Comparison of ENCODE assay signal across 9 mouse cellular contexts in genomic region chr2:71245416-71245815, GRCm38 (mm10). TPM values are rescaled to one million over a fixed set of nuclear protein-coding genes. Genes with fewer than 3 reads are reported as not detected.
DNase-seq lines count a peak whose midpoint lies in the region; ATAC-seq and TF ChIP-seq lines count a peak whose summit lies in the region.
"Had no signal": no experiment of that assay in that cellular context is flagged by ENCODE, and none has a peak within 500 bp of the region (broad histone marks: within the 10 kb centered on the region; RNA-seq: fewer than 3 reads in every experiment).

No protein-coding gene starts in this region.

- H3K4me2 ChIP-seq in hindbrain, postnatal 0 days (ENCODE audit: low read depth, low read length): no peak overlapping the region
- H3K4me2 ChIP-seq in midbrain, embryonic 16.5 days (ENCODE audit: low read length): no peak overlapping the region
- H3K4me2 ChIP-seq: embryonic facial prominence, embryonic 13.5 days had no signal

- peaks cover 21% of the 10 kb centered on the region; the same call in 1 of the 2 replicates for H3K36me3 ChIP-seq in hindbrain, postnatal 0 days (ENCODE audit: insufficient read depth, low read length)
- H3K36me3 ChIP-seq in midbrain, embryonic 16.5 days (ENCODE audit: control insufficient read depth, insufficient read depth, low read length): peaks cover 11% of the 10 kb centered on the region

- H3K27ac ChIP-seq in hindbrain, postnatal 0 days: peak overlapping the region; percentile 72
- H3K27ac ChIP-seq in midbrain, embryonic 16.5 days (ENCODE audit: low read length): peak overlapping the region; percentile 68
- H3K27ac ChIP-seq: embryonic facial prominence, embryonic 13.5 days had no signal

- TF ChIP-seq CTCF in hindbrain, postnatal 0 days (IDR thresholded peaks at IDR 0.05; ENCODE audit: low read depth): peak; percentile 65

- no peaks in the 10 kb centered on the region for H3K9me3 ChIP-seq in hindbrain, postnatal 0 days (ENCODE audit: low read length)
- no peaks in the 10 kb centered on the region for H3K9me3 ChIP-seq in midbrain, embryonic 16.5 days (replicated peaks; ENCODE audit: control insufficient read depth, low read length, poor library complexity, severe bottlenecking)
- H3K9me3 ChIP-seq: embryonic facial prominence, embryonic 13.5 days had no signal

- H3K4me3 ChIP-seq in hindbrain, postnatal 0 days (ENCODE audit: low read length): no peak overlapping the region
- H3K4me3 ChIP-seq in midbrain, embryonic 16.5 days (ENCODE audit: low read depth, low read length): no peak overlapping the region
- H3K4me3 ChIP-seq: embryonic facial prominence, embryonic 13.5 days had no signal

- peak; percentile 98 for ATAC-seq in hindbrain, postnatal 0 days
- peak; percentile 60; the same call in 1 of the 2 replicates for ATAC-seq in midbrain, embryonic 16.5 days

- no peaks in the 10 kb centered on the region for H3K27me3 ChIP-seq in hindbrain, postnatal 0 days (ENCODE audit: insufficient read depth, low read length)
- H3K27me3 ChIP-seq in midbrain, embryonic 16.5 days (ENCODE audit: control insufficient read depth, insufficient read depth, low read depth, low read length): no peaks in the 10 kb centered on the region
- H3K27me3 ChIP-seq: embryonic facial prominence, embryonic 13.5 days had no signal

- WGBS in hindbrain, postnatal 0 days: 28% methylated on average over 3 of the region's 3 CpGs
- 40% methylated on average over 3 of the region's 3 CpGs for WGBS in midbrain, embryonic 16.5 days

- 0 out of 2 replicates have a peak, but pooled peaks cover 9% of the 10 kb centered on the region for H3K4me1 ChIP-seq in hindbrain, postnatal 0 days (ENCODE audit: insufficient read depth, low read length)
- peaks cover 10% of the 10 kb centered on the region for H3K4me1 ChIP-seq in midbrain, embryonic 16.5 days (ENCODE audit: control insufficient read depth, insufficient read depth, low read length)
- H3K4me1 ChIP-seq: embryonic facial prominence, embryonic 13.5 days had no signal

- no peak overlapping the region for H3K9ac ChIP-seq in hindbrain, postnatal 0 days (replicated peaks; ENCODE audit: low read length)
- H3K9ac ChIP-seq in midbrain, embryonic 16.5 days (ENCODE audit: low read depth, low read length): 0 out of 2 replicates have a peak overlapping the region, but pooled peaks have one; percentile 34
- H3K9ac ChIP-seq: embryonic facial prominence, embryonic 13.5 days had no signal

- peak; percentile 98 for DNase-seq in brain, adult 2 months (ENCODE audit: low read depth, low spot score)
- DNase-seq in cerebellum, postnatal 10 days: peak; percentile 95 to 98
- peak; percentile 93 for DNase-seq in hindbrain, postnatal 0 days (ENCODE audit: low spot score)
- DNase-seq in thymus, postnatal 25 days: no peak
- DNase-seq in adrenal gland, postnatal 36 days: no peak
- DNase-seq in embryo, embryonic 9.5 days (ENCODE audit: extremely low spot score): no peak
- DNase-seq in T-cell, adult 2 months (ENCODE audit: low spot score): no peak

RNA-seq across cellular contexts. Expression of gene Dync1i2, which starts 33.9 kb away (rescaled TPM):
- total RNA-seq in hindbrain, postnatal 0 days (2014; rRNA removed): 108 and 126 TPM in 2 replicates
- 164 and 170 TPM in 2 replicates for polyA plus RNA-seq in hindbrain, postnatal 0 days (2015; fragmentation: Nextera tagmentation; extraction: Ambion mirVana)
- 190 and 199 TPM in 2 replicates for polyA plus RNA-seq in midbrain, embryonic 16.5 days (2015; fragmentation: Nextera tagmentation; extraction: Ambion mirVana)
- 10 to 100 TPM; 89.3 to 97.1 TPM for total RNA-seq in adrenal gland, postnatal 36 days (2021)

Comparison
In these comparisons a context has a peak if more than half of its experiments do, and no peak if none do; other contexts are left out.
1. DNase-seq: peak in brain, adult 2 months (single experiment), cerebellum, postnatal 10 days (2 of 2) and hindbrain, postnatal 0 days (single experiment); none in thymus, postnatal 25 days (single experiment), adrenal gland, postnatal 36 days (0 of 2), embryo, embryonic 9.5 days (single experiment) and T-cell, adult 2 months (single experiment).